Mouse (Mus musculus) layer of hippocampus, postnatal 10 days (tissue): ENCODE measurements around the gene Spire2. TPM values are rescaled to one million over a fixed set of nuclear protein-coding genes. Genes with fewer than 3 reads are reported as not detected.
"Not testable (repeated sequence)": the region's sequence is repeated elsewhere in the genome, so short reads cannot be mapped to it uniquely, and the experiment has no call there.

Experiments
- DNase-seq, 2 experiments: peaks; one replicate each; pipeline ENCODE4 v3.0.0; 2021; ENCODE audit warnings: low spot score in 2 of 2
- total RNA-seq, 2 experiments: library from RNA; stranded (reverse); gene quantifications; 2 replicates each; pipeline ENCODE4 v1.2.3; 2021

The Spire2 gene
- total RNA-seq, 2 experiments from 2014 or later, result 17.6 to 18.4 TPM

DNA sequence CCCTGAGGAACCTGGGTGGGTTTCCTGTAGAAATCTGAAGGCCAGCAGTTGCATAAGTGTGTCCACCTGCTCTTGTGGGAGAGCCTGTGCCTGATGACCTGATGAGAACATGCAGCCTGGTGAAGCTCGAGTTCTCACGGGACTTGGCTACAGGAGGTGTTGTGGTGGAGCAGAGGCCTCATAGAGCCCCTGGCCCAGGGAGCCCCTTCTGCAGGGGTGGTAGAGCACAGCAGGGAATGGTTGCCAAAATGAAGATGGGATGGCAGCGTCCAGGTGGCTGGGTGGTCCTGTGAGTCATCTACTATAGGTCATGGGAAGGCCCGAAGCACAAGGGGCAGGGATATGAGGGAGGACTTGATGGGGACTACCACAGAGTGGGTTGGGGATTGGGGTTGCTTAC is 49.2 kb downstream of the Spire2 start:
- no peak for DNase-seq

DNA sequence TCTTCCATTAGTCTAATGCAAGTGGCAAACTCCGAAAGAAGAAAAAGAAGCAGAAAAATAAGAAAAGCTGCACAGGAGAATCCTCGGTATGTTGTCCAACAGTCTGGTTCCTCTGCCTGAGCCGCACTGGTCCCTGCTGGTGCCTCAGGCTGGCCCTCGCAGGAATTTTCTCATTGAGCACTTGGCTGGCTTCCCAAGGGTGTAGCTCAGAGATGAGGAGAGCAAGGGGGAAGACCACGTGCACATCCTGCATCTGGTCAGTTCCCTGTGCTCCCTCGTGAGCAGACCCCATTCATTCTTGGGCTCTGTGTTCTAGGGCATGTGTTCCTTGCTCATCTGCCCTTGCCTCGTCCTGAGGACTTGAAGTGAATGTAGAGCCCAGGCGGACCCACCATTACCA is 50.0 kb downstream of the Spire2 start:
- no peak for DNase-seq

DNA sequence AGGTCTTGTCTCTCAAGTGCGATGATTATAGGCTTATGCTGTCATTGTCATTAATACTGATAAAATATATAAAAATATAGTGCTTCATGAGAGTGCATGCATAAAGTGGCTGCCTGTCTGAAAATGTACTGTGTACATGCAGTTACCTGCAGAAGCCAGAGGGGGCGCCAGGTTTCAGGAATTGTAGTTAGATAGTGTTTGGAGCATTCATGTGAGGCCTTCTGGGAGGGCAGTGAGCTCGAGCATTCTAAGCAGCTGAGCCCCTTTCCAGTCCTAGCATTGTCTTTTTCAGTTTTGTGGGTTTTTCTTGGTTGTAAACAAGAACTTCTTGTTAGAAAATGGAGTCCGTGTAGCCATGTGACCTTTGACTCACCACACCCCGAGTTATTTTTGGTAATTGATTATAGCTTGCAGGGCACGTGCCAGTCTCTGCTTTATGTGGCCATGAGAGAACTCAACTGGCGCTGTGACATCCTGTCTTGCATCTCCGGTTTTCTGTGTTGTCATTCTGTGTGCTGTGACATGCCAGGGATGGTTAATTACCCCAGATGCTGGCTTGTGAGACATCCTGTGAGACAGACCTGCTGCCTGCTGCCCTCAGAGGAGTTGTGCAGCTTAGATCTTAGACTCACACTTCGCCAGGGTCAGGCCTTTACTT is 52.5 kb downstream of the Spire2 start:
- DNase-seq, result peak; percentile 64 to 65

DNA sequence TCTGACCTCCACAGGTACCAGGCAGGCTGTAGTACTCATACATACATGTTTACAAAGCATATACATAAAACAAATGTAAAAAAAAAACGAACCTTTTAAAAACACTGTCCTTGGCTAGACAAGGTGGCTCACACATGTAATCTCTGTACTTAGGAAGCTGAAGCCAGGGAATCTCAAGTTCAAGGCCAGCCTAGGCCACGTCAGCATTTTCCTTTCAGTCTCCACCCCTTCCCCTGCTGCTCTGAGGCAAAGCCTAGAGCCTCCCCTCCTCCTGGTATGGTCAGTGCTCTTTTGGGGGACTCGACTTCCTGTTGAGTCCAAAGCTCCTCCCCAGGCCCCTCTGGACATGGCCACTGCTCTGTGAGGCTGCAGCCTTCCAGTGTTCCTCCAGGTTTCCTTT is 54.5 kb downstream of the Spire2 start:
- DNase-seq, result no peak

DNA sequence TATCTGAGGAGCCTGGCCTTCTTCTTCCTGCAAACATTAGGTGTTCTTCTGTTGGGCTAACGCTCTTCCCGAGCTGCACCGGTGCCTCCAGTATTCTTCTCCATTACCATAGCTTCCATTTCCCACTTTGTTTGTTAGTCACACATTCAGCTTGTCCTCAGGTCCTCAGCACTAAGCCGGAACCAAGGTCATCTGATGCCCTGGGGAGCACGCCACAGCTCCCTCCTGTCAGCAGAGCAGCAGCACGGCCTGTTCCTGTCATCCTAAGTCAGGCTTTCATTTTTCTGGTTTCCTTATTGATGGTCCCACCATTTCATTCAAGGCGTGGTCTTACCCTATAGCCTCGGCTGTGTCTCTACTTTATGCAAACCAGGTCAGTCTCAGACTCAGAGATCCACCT is 55.3 kb downstream of the Spire2 start:
- DNase-seq, result no peak

DNA sequence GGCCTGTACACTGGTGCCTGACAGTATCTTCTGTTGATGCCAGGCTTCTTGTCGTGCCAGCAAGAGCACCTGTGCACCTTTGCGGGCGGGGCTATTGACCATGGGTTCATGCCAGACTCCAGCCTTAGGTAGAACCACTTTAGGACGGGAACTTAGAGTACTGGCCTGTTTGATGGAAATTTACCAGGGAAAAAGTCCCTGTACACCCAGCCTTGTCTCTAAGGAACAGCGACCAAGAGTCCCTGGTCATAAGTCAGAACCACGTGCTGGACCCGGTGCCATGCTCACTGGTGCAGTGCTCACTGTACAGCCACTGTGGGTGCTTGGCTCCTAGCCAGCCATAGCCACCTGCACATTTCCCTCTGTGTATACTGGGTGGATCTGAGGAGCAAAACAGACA is 56.5 kb downstream of the Spire2 start:
- DNase-seq, result no peak

GRCm38 (mm10) chr8:123398308-123398707 is 65.8 kb downstream of the Spire2 start:
- DNase-seq, result no peak

DNA sequence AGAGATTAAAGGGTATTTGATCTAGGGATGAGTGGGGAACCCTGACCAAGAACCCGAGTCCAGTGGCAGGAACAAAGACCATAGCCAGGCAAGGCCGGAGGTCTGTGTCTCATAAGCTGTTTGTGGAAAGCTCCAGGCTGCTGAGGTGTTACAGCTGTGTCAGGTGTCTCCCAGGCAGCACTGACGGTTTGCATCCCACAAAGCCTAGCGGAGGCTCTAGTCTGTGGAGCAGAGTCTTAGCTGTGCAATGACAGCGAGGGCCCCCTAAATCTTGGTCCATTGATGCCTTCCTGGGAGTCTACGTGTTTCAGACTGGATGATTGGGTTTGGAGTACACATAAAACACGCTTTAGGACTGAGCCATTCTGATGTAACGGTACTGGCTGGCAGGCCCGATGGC is 69.4 kb downstream of the Spire2 start:
- no peak for DNase-seq

- DNase-seq, result no peak
Observed at GRCm38 (mm10) chr8:123402730-123403326, 70.3 kb downstream of the Spire2 start.

GRCm38 (mm10) chr8:123404521-123404920 is 72.0 kb downstream of the Spire2 start:
- no peak for DNase-seq

DNA sequence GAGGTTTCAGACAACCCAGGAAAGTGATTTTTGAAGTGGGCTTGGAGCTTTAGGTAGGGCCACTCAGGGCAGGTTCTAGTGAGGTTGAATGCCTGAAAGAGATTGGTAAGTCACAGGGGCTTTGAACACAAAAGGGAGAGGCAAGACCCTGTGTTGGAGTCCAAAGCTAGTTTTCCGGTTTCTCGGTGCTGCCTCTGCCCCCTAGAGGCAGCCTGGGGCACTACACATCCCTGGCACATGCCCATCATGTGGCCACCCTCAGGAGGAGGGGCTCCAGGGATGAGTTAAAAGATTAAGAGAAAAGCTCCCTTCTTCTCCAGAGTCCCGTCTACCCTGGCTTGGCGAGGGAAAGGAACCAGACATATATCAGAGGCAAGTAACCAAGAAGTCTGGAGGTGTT is 74.3 kb downstream of the Spire2 start, which contains the start of gene Mc1r:
Gene Mc1r, plus strand, starts transcription at position 322 of the 400 bp plus-strand sequence.
- peak; percentile 85 to 86 for DNase-seq

DNA sequence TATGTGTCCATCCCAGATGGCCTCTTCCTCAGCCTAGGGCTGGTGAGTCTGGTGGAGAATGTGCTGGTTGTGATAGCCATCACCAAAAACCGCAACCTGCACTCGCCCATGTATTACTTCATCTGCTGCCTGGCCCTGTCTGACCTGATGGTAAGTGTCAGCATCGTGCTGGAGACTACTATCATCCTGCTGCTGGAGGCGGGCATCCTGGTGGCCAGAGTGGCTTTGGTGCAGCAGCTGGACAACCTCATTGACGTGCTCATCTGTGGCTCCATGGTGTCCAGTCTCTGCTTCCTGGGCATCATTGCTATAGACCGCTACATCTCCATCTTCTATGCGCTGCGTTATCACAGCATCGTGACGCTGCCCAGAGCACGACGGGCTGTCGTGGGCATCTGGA is 75.1 kb downstream of the Spire2 start:
- DNase-seq, result no peak

DNA sequence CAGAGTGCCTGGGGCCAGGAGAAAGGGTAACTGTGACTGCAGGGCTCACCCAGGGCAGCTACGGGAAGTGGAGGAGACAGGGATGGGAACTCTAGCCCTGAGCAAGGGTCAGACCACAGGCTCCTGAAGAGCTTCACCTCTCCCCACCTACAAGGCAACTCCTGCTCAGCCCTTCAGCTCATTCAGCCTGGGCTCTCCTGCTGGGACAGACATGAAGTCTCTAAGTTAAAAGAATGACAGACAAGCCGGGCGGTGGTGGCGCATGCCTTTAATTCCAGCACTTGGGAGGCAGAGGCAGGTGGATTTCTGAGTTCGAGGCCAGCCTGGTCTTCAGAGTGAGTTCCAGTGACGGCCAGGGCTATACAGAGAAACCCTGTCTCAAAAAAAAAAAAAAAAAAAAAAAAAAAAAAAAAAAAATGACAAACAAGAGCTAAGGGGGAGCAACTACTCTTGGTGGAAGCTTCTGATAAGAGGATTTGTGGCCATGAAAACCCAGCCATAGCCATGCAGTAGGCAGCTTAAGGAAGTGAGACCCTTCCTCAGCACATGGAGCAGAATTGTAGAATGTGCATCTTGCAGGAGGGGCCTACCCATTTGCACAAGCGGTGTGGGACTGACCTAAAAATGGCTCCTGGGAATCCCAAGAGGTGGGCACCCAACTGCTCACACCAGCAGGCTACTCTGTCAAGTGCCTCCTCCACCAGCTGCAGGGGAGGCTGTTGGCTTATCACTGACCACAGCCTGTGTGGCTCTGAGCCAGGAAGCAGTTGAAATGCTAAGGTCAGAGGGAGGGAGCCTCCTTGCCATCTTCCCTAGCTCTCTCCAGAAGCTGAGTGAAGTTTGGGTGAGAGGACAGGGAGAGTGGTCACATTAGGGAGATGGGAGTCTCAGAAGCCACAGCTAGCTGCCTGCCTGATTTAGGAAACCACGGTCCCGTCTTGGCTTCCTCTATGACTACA is 76.4 kb downstream of the Spire2 start:
- DNase-seq, result no peak

DNA sequence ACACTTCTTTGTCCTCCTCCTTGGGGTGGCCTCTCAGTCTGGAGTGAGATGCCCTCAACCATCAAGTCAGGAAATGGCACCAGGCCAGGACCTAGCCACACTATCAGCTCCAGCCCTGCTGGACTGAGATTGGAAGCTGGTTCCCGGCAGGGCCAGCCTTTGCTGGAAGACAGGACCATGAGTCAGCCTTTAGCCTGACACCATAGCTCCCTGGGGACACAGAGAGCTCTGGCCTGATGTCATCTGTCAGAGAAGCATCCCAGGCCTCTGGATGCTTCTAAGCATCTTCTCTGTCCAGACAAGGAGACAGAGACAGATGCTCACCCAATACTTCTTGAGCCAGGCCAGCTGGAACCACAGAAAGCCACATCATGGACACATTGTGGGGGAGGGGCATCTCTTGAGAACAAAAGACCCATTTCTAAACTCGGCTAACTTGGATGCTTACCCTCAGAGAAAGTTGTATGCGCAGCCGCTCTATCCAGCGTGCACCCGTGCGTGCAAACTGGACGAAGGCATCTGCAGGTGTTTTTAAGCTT is 77.6 kb downstream of the Spire2 start:
- DNase-seq, result peak in 1 of 2 experiments; percentile 41

DNA sequence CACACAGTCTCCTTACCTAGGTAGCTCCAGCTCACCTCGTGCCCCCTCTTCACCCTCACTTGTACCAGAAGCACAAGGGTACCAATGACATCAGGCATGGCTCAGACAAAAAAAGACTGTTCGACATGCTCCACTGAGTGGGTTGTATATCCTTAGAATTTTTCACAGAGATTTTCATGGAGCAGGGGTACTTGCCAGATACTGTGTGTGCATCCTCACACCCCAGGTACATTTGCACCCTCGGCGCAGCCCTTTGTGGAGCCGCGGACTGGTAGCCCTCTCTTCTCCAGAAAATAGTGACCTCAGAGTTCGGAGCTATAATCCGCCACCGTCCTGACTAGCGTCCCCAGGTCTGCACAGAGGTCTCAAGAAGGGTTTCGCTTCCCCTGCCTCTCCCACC is 78.3 kb downstream of the Spire2 start:
- DNase-seq, result no peak

GRCm38 (mm10) chr8:123411246-123411645 is 78.7 kb downstream of the Spire2 start, which contains the start of gene Tubb3:
TSS of gene Tubb3 (plus strand) at chr8:123411424.
- DNase-seq, result peak; percentile 78 to 90

DNA sequence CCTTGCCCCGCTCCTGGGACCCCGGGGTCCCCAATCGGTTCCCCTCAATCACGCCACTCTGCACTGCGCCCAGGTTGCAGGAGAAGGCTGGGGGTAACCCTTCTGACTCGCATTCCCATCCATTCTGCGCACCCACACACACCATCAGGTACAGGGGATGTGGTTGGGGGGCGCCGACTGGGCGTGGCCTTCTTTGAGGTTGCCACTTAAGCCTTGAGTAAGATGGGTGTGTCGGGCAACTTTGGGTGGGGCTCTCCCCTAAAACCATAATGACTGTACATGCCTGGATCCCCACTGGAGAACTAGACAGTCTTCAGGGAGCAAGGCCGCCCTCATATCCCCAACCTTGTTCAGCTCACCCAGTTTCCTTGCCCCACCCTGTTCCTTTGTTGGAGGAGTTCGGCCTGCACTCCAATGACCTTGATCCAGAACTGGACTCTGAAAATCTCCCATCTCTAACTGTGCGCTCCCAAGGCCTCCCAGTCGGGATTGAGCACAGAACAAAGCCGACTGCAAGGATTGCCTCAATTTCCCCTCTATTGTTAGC is 79.3 kb downstream of the Spire2 start:
- peak in 1 of 2 experiments; percentile 50 for DNase-seq

- peak; percentile 58 to 67 for DNase-seq
Observed at GRCm38 (mm10) chr8:123412560-123413170, 80.2 kb downstream of the Spire2 start.

- no peak for DNase-seq
Observed at GRCm38 (mm10) chr8:123414255-123414654, 81.7 kb downstream of the Spire2 start.

DNA sequence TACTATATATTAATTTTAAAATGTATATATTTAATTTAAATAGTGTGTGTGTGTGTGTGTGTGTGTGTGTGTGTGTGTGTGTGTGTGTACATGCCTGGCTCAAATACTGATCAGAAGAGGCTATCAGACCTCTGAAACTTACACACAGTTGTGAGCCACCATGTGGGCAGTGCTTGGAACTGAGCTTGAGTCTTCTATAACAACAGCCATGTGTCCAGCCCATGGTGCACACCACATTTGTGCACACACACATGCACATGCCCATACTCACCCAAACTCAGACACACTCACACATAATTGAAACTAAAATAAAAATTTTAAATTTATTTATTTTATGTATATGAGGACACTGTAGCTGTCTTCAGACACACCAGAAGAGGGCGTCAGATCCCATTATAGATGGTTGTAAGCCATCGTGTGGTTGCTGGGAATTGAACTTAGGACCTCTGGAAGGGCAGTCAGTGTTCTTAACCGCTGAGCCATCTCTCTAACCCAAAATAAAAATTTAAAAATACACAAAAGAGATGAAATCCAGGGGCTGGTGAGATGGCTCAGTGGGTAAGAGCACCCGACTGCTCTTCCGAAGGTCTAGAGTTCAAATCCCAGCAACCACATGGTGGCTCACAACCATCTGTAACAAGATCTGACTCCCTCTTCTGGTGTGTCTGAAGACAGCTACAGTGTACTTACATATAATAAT is 82.6 kb downstream of the Spire2 start:
- not testable (repeated sequence) for DNase-seq
